Mouse (Mus musculus) erythroblast, embryonic 14.5 days (primary cell): ENCODE data around the gene Rad51d. TPM values are rescaled to one million over a fixed set of nuclear protein-coding genes. Genes with fewer than 3 reads are reported as not detected.
"Not testable (repeated sequence)": the region's sequence is repeated elsewhere in the genome, so short reads cannot be mapped to it uniquely, and the experiment has no call there.

Experiments used
- H3K27me3 ChIP-seq: 2 replicates; pipeline ENCODE4 v1.6.1; 2012; ENCODE audit warnings: inconsistent platforms; ENCODE audit not compliant: control insufficient read depth
- H3K36me3 ChIP-seq: 2 replicates; pipeline ENCODE4 v1.6.1; 2012; ENCODE audit warnings: mild to moderate bottlenecking, inconsistent platforms; ENCODE audit not compliant: control insufficient read depth
- H3K4me1 ChIP-seq: 2 replicates; pipeline ENCODE4 v1.6.1; 2012; ENCODE audit warnings: inconsistent platforms; ENCODE audit not compliant: control insufficient read depth
- H3K4me3 ChIP-seq: replicated peaks from 2 replicates; pipeline ENCODE3; 2012; ENCODE audit warnings: moderate library complexity, mild to moderate bottlenecking, inconsistent platforms
- H3K9me3 ChIP-seq: 2 replicates; pipeline ENCODE4 v1.6.1; 2012; ENCODE audit warnings: low read length, inconsistent platforms, mixed read lengths; ENCODE audit not compliant: control insufficient read depth
- GATA1 ChIP-seq: IDR thresholded peaks from 2 replicates; pipeline ENCODE4 v1.6.1; 2012; ENCODE audit warnings: low read length, inconsistent platforms, mixed read lengths
- TAL1 ChIP-seq: IDR thresholded peaks from 3 replicates; pipeline ENCODE4 v1.6.1; 2012; ENCODE audit warnings: low read length, inconsistent platforms, mixed read lengths
- polyA plus RNA-seq: library from polyadenylated mRNA; stranded (reverse); fragments of >175 nt; gene quantifications from 2 replicates; pipeline ENCODE4 v1.2.3, GENCODE M21; 2012

Rad51d gene
- polyA plus RNA-seq: 0.05 and 0.19 TPM in 2 replicates

DNA sequence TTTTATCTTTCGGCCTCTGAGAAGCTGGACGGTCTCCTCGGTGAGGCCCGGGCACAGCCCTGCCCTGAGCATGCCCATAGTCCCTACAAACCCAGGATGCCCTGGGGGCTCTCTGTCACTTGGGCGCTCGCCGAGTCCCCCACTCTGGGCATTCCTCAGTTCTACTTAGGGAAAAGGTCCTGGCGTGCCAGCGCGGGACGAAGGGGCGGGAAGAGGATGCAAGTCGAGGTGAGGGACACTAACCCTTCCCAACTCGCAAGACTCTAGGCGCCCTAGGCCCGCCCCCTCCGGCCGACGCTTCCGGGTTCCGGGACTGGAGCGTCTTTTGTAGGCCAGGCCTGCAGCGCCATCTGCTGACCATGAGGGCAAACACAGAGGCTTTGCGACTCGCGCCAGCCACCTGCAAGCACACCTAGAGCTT, at the start of gene Rad51d:
Gene Rad51d (minus strand): TSS at position 273 of the 421 bp plus-strand sequence.
- TF ChIP-seq GATA1: no peak
- TF ChIP-seq TAL1: no peak
- no peaks in the 10 kb centered on the region for H3K9me3 ChIP-seq
- H3K27me3 ChIP-seq: peaks cover 13% of the 10 kb centered on the region
- peak within 1 kb of the TSS; percentile 85 for H3K4me3 ChIP-seq
- peaks cover 26% of the 10 kb centered on the region for H3K4me1 ChIP-seq
- H3K36me3 ChIP-seq: 0 out of 2 replicates have a peak, but pooled peaks cover 2% of the 10 kb centered on the region

- Histone ChIP-seq H3K4me3 (no peak overlapping the region), H3K36me3 (no peaks in the 10 kb centered on the region), H3K4me1 (no peaks in the 10 kb centered on the region), H3K9me3 (no peaks in the 10 kb centered on the region), H3K27me3 (peaks cover 92% of the 10 kb centered on the region)
- TF ChIP-seq TAL1 (no peak), GATA1 (no peak)
These were observed 42.8 kb upstream of the Rad51d start for GRCm38 (mm10) chr11:82933186-82933585.

DNA sequence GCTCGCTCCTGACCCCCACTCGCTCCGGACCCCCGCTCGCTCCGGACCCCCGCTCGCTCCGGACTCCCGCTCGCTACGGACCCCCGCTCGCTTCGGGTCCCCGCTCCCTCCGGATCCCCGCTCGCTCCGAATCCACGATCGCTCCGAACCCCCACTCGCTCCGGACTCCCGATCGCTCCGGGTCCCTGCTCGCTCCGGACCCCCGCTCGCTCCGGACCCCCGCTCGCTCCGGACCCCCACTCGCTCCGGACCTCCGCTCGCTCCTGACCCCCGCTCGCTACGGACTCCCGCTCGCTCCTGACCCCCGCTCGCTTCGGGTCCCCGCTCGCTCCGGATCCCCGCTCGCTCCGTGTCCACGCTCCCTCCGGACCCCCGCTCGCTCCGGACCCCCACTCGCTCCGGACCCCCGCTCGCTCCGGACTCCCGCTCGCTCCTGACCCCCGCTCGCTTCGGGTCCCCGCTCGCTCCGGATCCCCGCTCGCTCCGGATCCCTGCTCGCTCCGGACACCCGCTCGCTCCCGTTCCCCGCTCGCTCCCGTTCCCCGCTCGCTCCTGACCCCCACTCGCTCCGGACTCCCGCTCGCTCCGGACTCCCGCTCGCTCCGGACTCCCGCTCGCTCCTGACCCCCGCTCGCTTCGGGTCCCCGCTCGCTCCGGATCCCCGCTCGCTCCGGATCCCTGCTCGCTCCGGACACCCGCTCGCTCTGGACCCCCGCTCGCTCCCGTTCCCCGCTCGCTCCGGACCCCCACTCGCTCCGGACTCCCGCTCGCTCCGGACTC, 41.4 kb upstream of the Rad51d start:
- H3K4me1 ChIP-seq, H3K9me3 ChIP-seq, H3K4me3 ChIP-seq, H3K36me3 ChIP-seq: not testable (repeated sequence)
- peaks cover 88% of the 10 kb centered on the region for H3K27me3 ChIP-seq

- H3K27me3 ChIP-seq: peaks cover 84% of the 10 kb centered on the region
- H3K4me1 ChIP-seq, H3K4me3 ChIP-seq, H3K36me3 ChIP-seq, H3K9me3 ChIP-seq: not testable (repeated sequence)
These were observed 40.7 kb upstream of the Rad51d start for GRCm38 (mm10) chr11:82931161-82931560.

GRCm38 (mm10) chr11:82930391-82930955, 40.1 kb upstream of the Rad51d start:
- H3K27me3 ChIP-seq: peaks cover 85% of the 10 kb centered on the region
- not testable (repeated sequence) for H3K4me3 ChIP-seq

GRCm38 (mm10) chr11:82929633-82929950, 39.2 kb upstream of the Rad51d start:
- no peaks in the 10 kb centered on the region for H3K36me3 ChIP-seq
- peaks cover 82% of the 10 kb centered on the region for H3K27me3 ChIP-seq
- H3K4me1 ChIP-seq: peaks cover 2% of the 10 kb centered on the region; the same call in 1 of the 2 replicates
- no peak overlapping the region for H3K4me3 ChIP-seq
- TF ChIP-seq TAL1 (no peak), GATA1 (no peak)
- no peaks in the 10 kb centered on the region for H3K9me3 ChIP-seq

More at GRCm38 (mm10) chr11:82930391-82930955, 40.1 kb upstream of the Rad51d start:
- not testable (repeated sequence) for H3K36me3 ChIP-seq, H3K4me1 ChIP-seq, H3K9me3 ChIP-seq

DNA sequence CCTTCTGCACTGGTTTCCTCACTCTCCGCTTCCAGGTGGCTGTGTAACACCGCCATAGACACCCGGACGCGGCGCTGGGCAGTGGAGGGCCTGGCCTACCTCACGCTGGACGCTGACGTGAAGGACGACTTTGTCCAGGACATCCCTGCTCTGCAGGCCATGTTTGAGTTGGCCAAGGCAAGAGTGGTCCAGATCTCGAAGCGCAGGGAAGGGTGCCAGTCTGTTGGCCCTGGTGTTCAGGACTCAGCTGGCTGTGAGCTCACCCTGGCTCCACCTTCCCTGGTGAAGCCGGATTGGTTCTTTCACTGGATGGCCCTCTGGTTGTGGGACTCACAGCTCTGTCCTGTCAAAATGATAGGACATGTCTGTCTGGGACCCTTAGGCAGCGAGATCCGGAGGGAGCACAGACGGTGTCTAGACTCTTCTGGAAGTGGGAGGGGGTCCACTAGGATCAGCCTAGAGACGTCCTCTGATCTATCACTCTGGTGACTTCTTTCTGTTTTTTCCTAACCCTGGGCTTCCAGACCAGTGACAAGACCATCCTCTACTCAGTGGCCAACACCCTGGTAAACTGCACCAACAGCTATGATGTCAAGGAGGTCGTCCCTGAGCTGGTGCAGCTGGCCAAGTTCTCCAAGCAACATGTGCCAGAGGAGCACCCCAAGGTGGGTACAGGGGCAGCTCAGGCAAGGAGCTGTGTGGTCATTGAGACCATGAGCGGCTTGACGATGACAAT, 38.7 kb upstream of the Rad51d start:
- no peaks in the 10 kb centered on the region for H3K9me3 ChIP-seq
- H3K4me3 ChIP-seq: no peak overlapping the region
- no peaks in the 10 kb centered on the region for H3K36me3 ChIP-seq
- H3K4me1 ChIP-seq: peaks cover 2% of the 10 kb centered on the region; the same call in 1 of the 2 replicates
- H3K27me3 ChIP-seq: peaks cover 76% of the 10 kb centered on the region
- TF ChIP-seq TAL1: no peak
- TF ChIP-seq GATA1: no peak

DNA sequence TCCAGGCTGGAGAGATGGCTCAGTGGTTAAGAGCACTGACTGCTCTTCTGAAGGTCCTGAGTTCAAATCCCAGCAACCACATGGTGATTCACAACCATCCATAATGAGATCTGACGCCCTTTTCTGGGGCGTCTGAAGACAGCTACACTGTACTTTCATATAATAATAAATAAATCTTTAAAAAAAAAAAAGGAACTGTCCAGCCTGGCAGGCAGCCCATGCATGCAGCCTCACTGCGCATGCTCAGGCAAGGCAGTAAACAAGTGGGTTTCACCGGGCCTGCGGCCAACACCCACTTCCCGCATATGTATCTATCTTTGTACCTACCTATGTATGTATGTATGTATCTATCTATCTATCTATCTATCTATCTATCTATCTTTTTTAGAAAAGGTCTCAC, 33.5 kb upstream of the Rad51d start:
- not testable (repeated sequence) for H3K4me1 ChIP-seq, H3K36me3 ChIP-seq, H3K9me3 ChIP-seq, H3K4me3 ChIP-seq
- H3K27me3 ChIP-seq: peaks cover 36% of the 10 kb centered on the region

DNA sequence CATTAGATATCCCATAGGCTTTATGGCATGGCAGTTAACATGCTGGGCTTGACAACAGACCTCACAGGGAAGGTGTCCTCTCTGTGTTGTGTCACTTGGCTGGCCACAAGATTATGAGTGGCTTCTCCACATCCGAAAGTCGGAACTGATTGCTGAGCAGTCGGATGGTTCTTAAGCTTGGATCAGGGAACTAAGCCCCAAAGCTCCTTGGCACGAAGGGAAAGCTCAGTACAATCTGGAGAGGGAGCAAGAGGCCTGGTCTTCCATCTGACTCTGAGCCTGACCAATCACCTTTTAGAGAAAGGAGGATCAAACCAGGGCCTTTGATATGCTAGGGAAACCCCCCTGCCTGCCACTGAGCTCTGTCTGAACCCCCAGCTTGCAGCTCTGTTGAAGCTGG, 31.3 kb upstream of the Rad51d start:
- H3K4me1 ChIP-seq: peaks cover 2% of the 10 kb centered on the region; the same call in 1 of the 2 replicates
- no peak overlapping the region for H3K4me3 ChIP-seq
- H3K36me3 ChIP-seq: no peaks in the 10 kb centered on the region
- TF ChIP-seq TAL1 (no peak), GATA1 (no peak)
- no peaks in the 10 kb centered on the region for H3K9me3 ChIP-seq
- peaks cover 35% of the 10 kb centered on the region for H3K27me3 ChIP-seq
